Mouse (Mus musculus): ENCODE measurements around the gene Gbe1.

DNA sequence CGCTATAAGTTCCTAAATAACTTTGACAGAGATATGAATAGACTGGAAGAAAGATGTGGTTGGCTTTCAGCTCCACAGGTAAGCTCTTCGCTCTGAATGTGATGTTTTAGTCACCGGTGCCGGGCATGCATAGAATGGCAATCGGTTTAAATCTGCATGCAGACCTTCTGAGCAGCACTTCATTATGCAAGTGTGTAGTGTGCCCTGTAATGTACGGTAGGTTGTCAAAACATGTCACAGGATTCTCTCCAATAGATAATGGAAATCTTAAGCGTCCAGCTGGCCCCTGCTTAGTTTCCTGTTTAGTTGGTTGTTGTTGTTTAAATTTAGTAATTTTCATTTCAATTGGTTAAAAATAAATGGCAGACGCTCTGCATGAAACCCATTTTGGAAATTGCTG is 213.5 kb downstream of the Gbe1 start:
- TF ChIP-seq CTCF (IDR thresholded peaks at IDR 0.05; ENCODE audit: low read depth, low read length) (no peak), TAL1 (conservative IDR thresholded peaks at IDR 0.05; ENCODE audit: low read depth, low read length) (no peak), POLR2AphosphoS5 (IDR thresholded peaks at IDR 0.05; ENCODE audit: insufficient replicate concordance, low read depth, low read length) (no peak)

Data from G1E (cell line).